Mouse (Mus musculus) CH12.LX (cell line): ENCODE measurements around the gene Pfkp. TPM values are rescaled to one million over a fixed set of nuclear protein-coding genes. Genes with fewer than 3 reads are reported as not detected.

Source experiments
- DNase-seq: peaks from one replicate; pipeline ENCODE4 v3.0.0-alpha.2; 2013; ENCODE audit errors: extremely low read depth
- H3K27ac ChIP-seq: 2 replicates; pipeline ENCODE4 v1.5.1; 2012; ENCODE audit warnings: low read depth, mild to moderate bottlenecking, control low read depth, moderate library complexity; ENCODE audit not compliant: insufficient read depth
- H3K27me3 ChIP-seq: replicated peaks from 2 replicates; pipeline ENCODE3; 2012; ENCODE audit warnings: inconsistent platforms
- H3K36me3 ChIP-seq, 2 experiments: replicated peaks in 1 of 2; 2 replicates each; pipeline versions ENCODE3 to v1.6.1; 2012; ENCODE audit warnings: inconsistent platforms in 1 of 2, low read length in 1 of 2, mild to moderate bottlenecking in 1 of 2, mixed read lengths in 1 of 2, moderate library complexity in 1 of 2; ENCODE audit not compliant: control insufficient read depth in 1 of 2, insufficient read depth in 1 of 2
- H3K4me1 ChIP-seq, 2 experiments: 2 replicates each; pipeline ENCODE4 v1.6.1; 2012; ENCODE audit warnings: inconsistent platforms in 1 of 2, moderate library complexity in 1 of 2; ENCODE audit not compliant: insufficient read depth in 2 of 2, control insufficient read depth in 1 of 2
- H3K4me2 ChIP-seq: 2 replicates; pipeline ENCODE4 v1.6.1; 2012; ENCODE audit warnings: low read depth, mild to moderate bottlenecking, control low read depth; ENCODE audit not compliant: poor library complexity, insufficient read depth, severe bottlenecking
- H3K4me3 ChIP-seq, 3 experiments: fragments of 150-350 bp in 1 of 3; sonication (generic) in 1 of 3; replicated peaks in 1 of 3; 2 replicates each; pipeline versions ENCODE3 to v1.5.1; 2011 to 2012; ENCODE audit warnings: low read depth in 2 of 3, low read length in 2 of 3, mild to moderate bottlenecking in 2 of 3, moderate library complexity in 2 of 3, control low read depth in 1 of 3, improper control_type of control experiment in 1 of 3, inconsistent platforms in 1 of 3, mixed read lengths in 1 of 3; ENCODE audit not compliant: poor library complexity in 1 of 3
- H3K79me2 ChIP-seq: replicated peaks from 2 replicates; pipeline ENCODE4 v1.6.1; 2012; ENCODE audit warnings: mild to moderate bottlenecking, moderate library complexity; ENCODE audit not compliant: control insufficient read depth, poor library complexity, insufficient read depth, severe bottlenecking; ENCODE audit errors: extremely low read depth
- H3K9ac ChIP-seq: 2 replicates; pipeline ENCODE4 v1.6.1; 2012; ENCODE audit warnings: low read depth, mild to moderate bottlenecking, control low read depth, moderate library complexity; ENCODE audit not compliant: insufficient read depth
- H3K9me3 ChIP-seq: replicated peaks from 2 replicates; pipeline ENCODE3; 2012; ENCODE audit warnings: low read length, inconsistent platforms, mixed read lengths
- CHD2 ChIP-seq: IDR thresholded peaks from 2 replicates; pipeline ENCODE4 v1.6.1; 2011; ENCODE audit warnings: low read length, improper control_type of control experiment
- CTCF ChIP-seq, 2 experiments: IDR thresholded peaks in 1 of 2; conservative IDR thresholded peaks in 1 of 2; 2 replicates each; pipeline ENCODE4 v1.5.1; 2011 to 2012; ENCODE audit warnings: low read depth in 2 of 2, low read length in 2 of 2, improper control_type of control experiment in 1 of 2, inconsistent platforms in 1 of 2, mild to moderate bottlenecking in 1 of 2, moderate library complexity in 1 of 2
- E2F4 ChIP-seq: IDR thresholded peaks from 2 replicates; pipeline ENCODE4 v1.6.1; 2011; ENCODE audit warnings: low read depth, low read length, improper control_type of control experiment; ENCODE audit not compliant: insufficient replicate concordance
- HCFC1 ChIP-seq: IDR thresholded peaks from 2 replicates; pipeline ENCODE4 v1.6.1; 2012; ENCODE audit warnings: low read depth, mild to moderate bottlenecking, inconsistent platforms, low read length, improper control_type of control experiment
- IRF4 ChIP-seq: IDR thresholded peaks from 2 replicates; pipeline ENCODE4 v1.6.1; 2014; ENCODE audit warnings: low read depth, mild to moderate bottlenecking, inconsistent platforms, low read length, improper control_type of control experiment
- JUN ChIP-seq: IDR thresholded peaks from 2 replicates; pipeline ENCODE4 v1.6.1; 2011; ENCODE audit warnings: low read depth, mild to moderate bottlenecking, low read length, improper control_type of control experiment, moderate library complexity; ENCODE audit not compliant: insufficient read depth
- KAT2A ChIP-seq: IDR thresholded peaks from 2 replicates; pipeline ENCODE4 v1.6.1; 2012; ENCODE audit warnings: low read length, improper control_type of control experiment, inconsistent platforms; ENCODE audit not compliant: insufficient replicate concordance
- MAFK ChIP-seq: IDR thresholded peaks from 2 replicates; pipeline ENCODE4 v1.6.1; 2011; ENCODE audit warnings: low read length, improper control_type of control experiment; ENCODE audit not compliant: insufficient replicate concordance
- MAX ChIP-seq: IDR thresholded peaks from 2 replicates; pipeline ENCODE4 v1.6.1; 2011; ENCODE audit warnings: low read length, improper control_type of control experiment
- MEF2A ChIP-seq: IDR thresholded peaks from 2 replicates; pipeline ENCODE4 v1.6.1; 2014; ENCODE audit warnings: low read depth, mild to moderate bottlenecking, inconsistent platforms, low read length, improper control_type of control experiment, borderline replicate concordance
- MXI1 ChIP-seq: IDR thresholded peaks from 2 replicates; pipeline ENCODE4 v1.6.1; 2011; ENCODE audit warnings: mild to moderate bottlenecking, low read depth, low read length, improper control_type of control experiment
- MYC ChIP-seq: IDR thresholded peaks from 2 replicates; pipeline ENCODE4 v1.6.1; 2011; ENCODE audit warnings: low read depth, mild to moderate bottlenecking, improper control_type of control experiment, low read length
- NELFE ChIP-seq: IDR thresholded peaks from 2 replicates; pipeline ENCODE4 v1.6.1; 2011; ENCODE audit warnings: low read depth, low read length, improper control_type of control experiment
- NRF1 ChIP-seq: IDR thresholded peaks from 2 replicates; pipeline ENCODE4 v1.6.1; 2014; ENCODE audit warnings: low read depth, mild to moderate bottlenecking, inconsistent platforms, low read length, improper control_type of control experiment, moderate library complexity
- RCOR1 ChIP-seq: conservative IDR thresholded peaks from 2 replicates; pipeline ENCODE4 v1.6.1; 2012; ENCODE audit warnings: low read depth, mild to moderate bottlenecking, inconsistent platforms, low read length, improper control_type of control experiment
- SMC3 ChIP-seq: IDR thresholded peaks from 2 replicates; pipeline ENCODE4 v1.6.1; 2011; ENCODE audit warnings: low read depth, low read length, improper control_type of control experiment
- TCF12 ChIP-seq: IDR thresholded peaks from 2 replicates; pipeline ENCODE4 v1.6.1; 2014; ENCODE audit warnings: low read depth, mild to moderate bottlenecking, inconsistent platforms, low read length, improper control_type of control experiment
- USF1 ChIP-seq: IDR thresholded peaks from 2 replicates; pipeline ENCODE4 v1.6.1; 2014; ENCODE audit warnings: low read depth, mild to moderate bottlenecking, inconsistent platforms, low read length, improper control_type of control experiment
- ZMIZ1 ChIP-seq: IDR thresholded peaks from 2 replicates; pipeline ENCODE4 v1.6.1; 2012; ENCODE audit warnings: low read depth, mild to moderate bottlenecking, inconsistent platforms, low read length, improper control_type of control experiment
- ZNF384 ChIP-seq: IDR thresholded peaks from 2 replicates; pipeline ENCODE4 v1.6.1; 2012; ENCODE audit warnings: low read depth, low read length, improper control_type of control experiment, inconsistent platforms
- dilution Hi-C: fragments of 300-500 bp; cut with MboI; formaldehyde crosslinking; loops from 2 replicates; pipeline ENCODE4 v1.14.3; 2020; ENCODE audit warnings: low sequenced_read_pairs; ENCODE audit not compliant: extremely low pct_unique_long_range_greater_than_20kb, extremely low pct_ligation_motif_present
- in situ Hi-C: fragments of 300-500 bp; cut with MboI; formaldehyde crosslinking; loops from 3 replicates; pipeline ENCODE4 v1.14.3; 2019; ENCODE audit warnings: low sequenced_read_pairs, low pct_ligation_motif_present, low pct_unique_long_range_greater_than_20kb, mixed read lengths
- polyA plus RNA-seq: library from polyadenylated mRNA; unstranded; fragments of >175 nt; gene quantifications from 2 replicates; pipeline ENCODE4 v1.2.1, GENCODE M21; 2012; ENCODE audit warnings: low read depth; ENCODE audit not compliant: insufficient read length
- total RNA-seq, 2 experiments: library from RNA; depleted of rRNA; stranded (reverse); fragments of 300-350 nt in 1 of 2; fragments of >200 nt in 1 of 2; gene quantifications; 2 replicates each; pipeline ENCODE4 v1.2.3; 2012 to 2014

The Pfkp gene
- total and polyA plus RNA-seq, 3 experiments: 211 to 417 (median 239) TPM

DNA sequence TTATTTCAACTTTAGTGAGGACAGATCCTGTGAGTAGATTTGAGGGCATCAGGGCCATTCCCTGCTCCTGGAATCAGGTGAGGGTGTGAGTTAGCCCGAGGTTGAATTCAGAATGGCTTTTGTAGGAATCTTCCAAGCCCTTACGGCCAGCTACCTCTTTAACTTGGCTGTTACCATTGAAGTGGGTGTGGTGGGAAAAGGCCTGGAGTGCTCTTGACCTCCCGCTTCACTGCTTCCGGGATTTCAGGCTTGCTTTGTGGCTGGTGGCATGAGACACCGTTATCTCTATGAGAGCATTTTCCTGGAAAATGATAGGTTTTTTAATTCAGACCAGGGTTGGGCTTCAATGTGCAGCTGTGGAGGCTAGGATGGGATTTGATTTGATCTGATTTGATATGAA, 83.0 kb downstream of the Pfkp start:
- H3K4me3 ChIP-seq: no peak overlapping the region

DNA sequence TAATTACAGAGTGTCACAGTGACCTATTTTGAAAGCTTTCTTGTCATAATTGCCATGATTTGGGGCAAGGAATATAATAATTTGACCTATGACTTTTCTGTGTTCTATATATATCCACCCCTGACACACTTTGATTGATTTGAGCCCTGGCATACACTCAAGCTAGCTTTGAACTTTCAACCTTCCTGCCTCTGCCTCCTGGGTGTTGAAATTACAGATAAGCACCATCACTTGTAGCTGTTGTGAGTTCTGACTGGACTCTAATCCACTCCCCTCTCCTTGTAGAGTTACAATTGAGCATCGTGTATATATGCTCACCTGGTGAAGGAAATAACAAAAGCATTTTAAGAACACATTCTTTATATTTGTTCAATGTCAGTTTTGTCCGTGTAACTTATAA, 86.2 kb downstream of the Pfkp start:
- H3K27ac ChIP-seq: no peak overlapping the region
- TF ChIP-seq MXI1 (no peak), E2F4 (no peak), HCFC1 (no peak), CTCF (conservative IDR thresholded peaks at IDR 0.05 in 1 of 2, IDR thresholded peaks at IDR 0.05 in 1 of 2; ENCODE audit: low read depth in 2 of 2, low read length in 2 of 2) (no peak), MAX (no peak), MEF2A (no peak), MYC (no peak), RCOR1 (no peak), IRF4 (no peak)
- no peak overlapping the region for H3K4me2 ChIP-seq
- H3K79me2 ChIP-seq: no peaks in the 10 kb centered on the region
- dilution Hi-C loops (no loop called here), in situ Hi-C loops (no loop called here)
- no peaks in the 10 kb centered on the region for H3K27me3 ChIP-seq
- H3K9me3 ChIP-seq: no peaks in the 10 kb centered on the region
- no peak overlapping the region for H3K9ac ChIP-seq
- H3K4me3 ChIP-seq: no peak overlapping the region
- no peaks in the 10 kb centered on the region for H3K4me1 ChIP-seq
- H3K36me3 ChIP-seq: peaks cover 62 to 96% of the 10 kb centered on the region in 2 experiments
- no peak for DNase-seq

More for the DNA sequence above, 83.0 kb downstream of the Pfkp start:
- Histone ChIP-seq H3K4me2 (no peak overlapping the region), H3K4me1 (no peaks in the 10 kb centered on the region), H3K36me3 (peaks cover 69 to 97% of the 10 kb centered on the region in 2 experiments), H3K9me3 (no peaks in the 10 kb centered on the region)
- in situ Hi-C loops: no loop called here
- TF ChIP-seq USF1: no peak
- no peak for TF ChIP-seq NRF1
- no peak for TF ChIP-seq TCF12
- no peak for TF ChIP-seq NELFE
- no peak for TF ChIP-seq CHD2
- no peak for TF ChIP-seq MAFK
- no peak for TF ChIP-seq CTCF (conservative IDR thresholded peaks at IDR 0.05 in 1 of 2, IDR thresholded peaks at IDR 0.05 in 1 of 2; ENCODE audit: low read depth in 2 of 2, low read length in 2 of 2)
- no peak for TF ChIP-seq ZMIZ1
- TF ChIP-seq JUN: no peak
- TF ChIP-seq RCOR1: no peak
- TF ChIP-seq SMC3: no peak
- no peak for TF ChIP-seq ZNF384
- no peak for TF ChIP-seq KAT2A
- TF ChIP-seq, all 38 proteins: peak for 0
- no peaks in the 10 kb centered on the region for H3K79me2 ChIP-seq
- no peak overlapping the region for H3K27ac ChIP-seq
- dilution Hi-C loops: no loop called here
- no peak for DNase-seq
- no peak overlapping the region for H3K9ac ChIP-seq
- H3K27me3 ChIP-seq: no peaks in the 10 kb centered on the region
